Mouse (Mus musculus) frontal cortex, postnatal 10 days (tissue): ENCODE measurements at regions not wholly inside any gene's neighbourhood (a gene's known extent, or its start where the extent isn't known, plus 50 kb on each side); places are given as distances from the start of the nearest gene placed in this dataset.

Source experiments
- DNase-seq, 2 experiments: peaks; one replicate each; pipeline ENCODE4 v3.0.0; 2022; ENCODE audit warnings: low spot score in 2 of 2, mixed read lengths in 1 of 2

DNA sequence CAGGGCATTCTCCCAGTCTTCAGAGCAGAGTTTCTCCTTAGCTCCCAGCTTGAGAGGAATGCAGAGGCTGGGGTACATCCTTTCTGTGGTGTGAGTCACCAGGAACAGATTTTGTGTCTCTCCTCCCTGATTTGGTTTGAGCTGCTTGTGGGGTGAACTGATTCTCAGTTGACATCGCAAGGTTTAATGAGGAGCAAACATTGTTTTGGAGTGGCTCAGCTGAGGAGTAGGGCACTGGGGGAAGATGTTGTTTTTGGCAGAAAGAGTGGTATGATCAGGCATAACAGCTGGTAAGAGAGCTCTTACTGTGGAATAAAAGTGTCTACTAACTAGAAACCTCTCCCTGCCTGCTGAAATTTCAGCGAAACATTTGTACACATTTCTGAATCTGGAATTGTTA is 519.4 kb upstream of the Fam241a start:
- no peak for DNase-seq

DNA sequence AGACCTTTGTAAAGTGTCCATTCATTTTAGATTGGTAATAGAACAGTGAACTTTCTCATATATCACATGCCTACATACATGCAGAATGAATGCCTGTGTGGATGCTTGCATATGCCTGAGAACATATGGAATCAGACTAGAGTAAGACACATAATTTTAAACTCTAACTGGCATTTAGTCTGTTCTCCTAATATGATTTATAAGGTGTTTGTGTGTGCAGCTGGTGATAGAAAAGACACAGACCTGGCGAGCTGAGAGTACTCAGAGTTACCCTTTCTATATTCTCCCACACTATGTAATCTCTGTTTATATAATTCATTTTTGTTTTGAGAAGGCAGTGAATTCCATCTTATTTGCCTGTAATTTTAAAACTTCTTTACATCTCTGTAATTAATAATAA is 517.4 kb upstream of the Fam241a start:
- DNase-seq, result no peak

DNA sequence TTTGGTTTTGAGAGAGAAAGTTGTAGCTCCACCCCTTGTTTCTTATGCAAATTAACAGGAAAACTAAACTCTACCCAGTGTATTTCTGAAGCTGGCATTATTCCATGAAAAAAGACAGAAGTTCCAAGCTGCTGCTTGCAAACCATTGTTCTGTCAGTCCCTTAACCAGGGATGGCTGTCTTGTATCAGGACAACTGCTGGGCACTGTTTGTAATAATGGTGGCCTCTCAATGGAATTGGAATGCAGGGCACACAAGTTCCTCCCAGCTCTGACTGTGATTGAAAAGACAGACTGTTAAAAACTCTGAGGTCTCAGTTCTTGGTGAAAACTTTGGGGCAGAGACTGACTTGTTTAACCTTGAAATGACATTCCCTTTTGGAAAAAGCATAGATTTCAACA is 516.0 kb upstream of the Fam241a start:
- DNase-seq, result no peak

DNA sequence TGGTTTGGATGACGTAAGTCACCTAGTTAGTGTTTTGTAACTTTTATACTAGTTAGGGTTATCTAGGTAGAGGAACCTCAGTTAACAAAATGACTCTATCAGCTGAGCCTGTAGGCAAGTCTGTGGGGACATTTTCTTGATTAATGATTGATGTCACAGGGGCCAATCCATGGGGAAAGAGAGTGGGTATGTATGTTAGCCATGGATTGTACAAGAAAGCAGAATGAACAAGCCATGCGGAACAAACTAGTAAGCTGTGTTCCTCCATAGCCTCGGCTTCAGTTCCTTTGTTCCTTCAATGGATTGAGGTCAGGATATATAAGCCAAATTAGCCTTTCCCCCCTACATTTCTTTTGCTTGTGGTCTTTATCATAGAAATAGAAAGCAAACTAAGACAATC is 498.7 kb upstream of the Fam241a start:
- no peak for DNase-seq

DNA sequence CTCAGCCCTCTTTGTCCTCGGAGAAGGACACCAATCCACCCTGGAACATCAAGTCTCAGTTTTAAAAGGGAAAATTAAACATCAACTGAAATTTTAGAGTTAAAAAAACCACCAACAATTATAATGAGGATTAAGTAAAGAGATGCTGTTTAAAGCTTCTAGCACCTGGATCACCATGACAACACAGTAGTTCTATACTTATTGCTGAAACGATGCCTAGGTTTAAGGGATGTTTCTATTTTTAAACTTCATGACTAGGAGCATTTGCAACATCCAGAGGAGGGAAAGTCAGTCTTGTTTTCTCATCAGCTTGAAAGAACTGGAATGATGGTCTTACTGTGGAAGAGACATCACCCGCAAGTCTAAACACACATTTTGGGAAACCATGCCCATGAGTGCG is 484.5 kb upstream of the Fam241a start:
- DNase-seq, result no peak

DNA sequence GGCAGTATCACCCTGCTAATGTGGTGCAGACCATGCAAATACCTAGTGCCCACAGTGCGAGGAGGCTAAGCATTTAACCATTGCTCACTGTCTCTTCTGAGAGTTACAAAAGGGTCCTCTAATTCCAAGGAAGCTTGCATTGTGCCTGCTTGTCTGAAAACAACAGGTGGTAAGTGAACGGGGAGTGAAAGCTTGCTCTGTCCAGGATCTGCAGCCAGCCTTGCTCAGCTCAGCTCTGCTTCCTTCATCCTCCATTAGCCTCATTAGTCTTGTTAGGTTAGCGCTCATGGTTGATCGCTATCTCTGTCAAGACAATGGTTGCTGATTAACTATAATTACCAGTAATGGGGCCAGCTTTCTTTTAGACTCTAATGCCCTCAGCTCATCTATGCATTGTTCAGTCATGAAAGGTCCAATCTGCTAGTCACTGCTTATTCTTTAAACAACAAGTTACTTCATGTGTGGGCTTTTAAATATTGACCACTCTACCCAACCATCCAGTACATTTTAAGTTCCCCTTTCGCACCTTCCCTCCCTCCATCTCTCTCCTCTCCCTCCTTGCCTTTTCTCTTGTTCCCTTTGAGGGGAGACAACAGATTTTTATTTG is 473.5 kb upstream of the Fam241a start:
- no peak for DNase-seq

DNA sequence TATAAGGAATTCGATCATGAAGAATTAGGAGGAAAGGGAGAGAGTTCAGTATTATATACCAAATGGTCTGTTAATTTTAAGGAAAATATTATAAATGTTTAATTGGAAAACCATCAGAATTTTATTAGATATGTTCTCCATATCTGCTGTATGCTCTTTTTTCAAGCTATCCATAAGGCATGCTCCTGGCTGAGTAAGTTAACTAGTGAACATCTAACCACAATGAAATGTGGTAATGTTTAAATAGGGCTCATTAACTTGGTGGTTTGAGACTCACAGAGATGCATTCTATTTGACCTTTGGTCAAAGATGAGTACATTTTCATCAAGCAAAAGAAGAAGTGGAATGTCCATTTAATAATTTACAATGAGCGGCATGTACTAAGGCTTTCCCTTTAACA is 466.2 kb upstream of the Fam241a start:
- DNase-seq, result no peak

DNA sequence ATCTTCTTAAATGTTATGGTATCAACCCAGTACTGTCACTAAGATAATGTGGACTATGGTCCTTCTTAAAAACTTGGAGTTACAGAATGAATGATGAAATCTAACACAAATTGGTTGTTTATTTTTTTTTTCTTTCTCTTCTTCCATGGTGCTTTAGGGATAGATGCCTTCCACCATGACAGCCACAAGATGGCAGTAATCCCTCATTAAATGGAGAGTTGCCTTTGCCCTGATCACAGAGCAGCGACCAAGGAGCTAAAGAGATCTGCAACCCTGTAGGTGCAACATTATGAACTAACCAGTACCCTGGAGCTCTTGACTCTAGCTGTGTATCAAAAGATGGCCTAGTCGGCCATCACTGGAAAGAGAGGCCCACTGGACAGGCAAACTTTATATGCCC is 453.0 kb upstream of the Fam241a start:
- peak; percentile 8 to 32 for DNase-seq

DNA sequence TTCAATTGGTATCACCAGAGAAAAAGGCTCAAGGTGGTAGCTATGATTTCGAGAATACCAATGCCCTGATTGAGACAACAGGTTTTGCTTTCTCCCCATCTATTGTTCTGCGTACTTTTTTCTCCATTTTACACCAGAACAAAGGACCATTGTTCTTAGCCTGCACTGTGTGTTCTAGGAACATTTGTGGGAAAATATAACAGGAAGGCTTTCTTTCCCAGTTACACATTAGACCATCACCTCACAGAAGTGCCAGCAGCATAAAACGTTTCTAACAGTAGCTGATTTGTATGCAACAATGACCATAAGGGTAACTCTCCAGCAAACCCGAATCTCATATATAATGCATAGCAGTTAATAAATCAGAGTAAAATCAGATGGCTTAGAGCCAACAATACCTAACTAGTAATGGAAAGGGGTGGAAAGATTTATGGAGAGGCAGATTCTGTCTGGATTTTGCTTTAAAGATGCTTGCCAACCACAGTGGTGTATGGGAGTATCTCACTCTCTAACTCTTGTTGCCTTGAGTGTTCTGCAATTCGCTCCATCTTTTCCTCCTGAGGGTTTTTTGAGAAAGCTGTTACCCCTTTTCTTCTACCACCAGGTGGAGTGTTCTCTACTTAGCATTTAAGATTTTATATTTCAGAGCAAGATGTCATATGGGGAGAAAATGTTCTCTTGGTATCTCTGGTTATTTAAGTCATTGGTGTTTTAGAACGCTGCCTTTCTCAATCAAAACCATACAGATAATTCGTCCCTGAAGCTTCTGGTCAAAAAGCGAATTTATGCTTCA is 451.9 kb upstream of the Fam241a start:
- DNase-seq, result no peak

DNA sequence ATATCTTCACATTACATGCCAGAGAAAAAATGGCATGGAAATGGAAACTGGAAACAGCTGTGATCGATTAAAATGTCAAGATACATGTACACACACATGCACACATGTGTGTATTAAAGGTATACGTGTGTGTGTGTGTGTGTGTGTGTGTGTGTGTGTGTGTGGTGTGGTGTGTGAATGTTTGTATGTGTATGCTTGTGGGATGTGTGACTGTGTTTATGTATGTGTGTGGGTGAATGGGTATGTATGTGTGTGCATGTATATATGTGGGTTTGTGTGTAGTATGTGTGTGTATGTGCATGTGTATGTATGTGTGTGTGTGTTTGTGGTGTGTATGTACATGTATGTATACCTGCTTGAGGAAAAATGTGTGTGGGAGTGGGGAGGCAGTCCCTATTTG is 441.4 kb upstream of the Fam241a start:
- no peak for DNase-seq

DNA sequence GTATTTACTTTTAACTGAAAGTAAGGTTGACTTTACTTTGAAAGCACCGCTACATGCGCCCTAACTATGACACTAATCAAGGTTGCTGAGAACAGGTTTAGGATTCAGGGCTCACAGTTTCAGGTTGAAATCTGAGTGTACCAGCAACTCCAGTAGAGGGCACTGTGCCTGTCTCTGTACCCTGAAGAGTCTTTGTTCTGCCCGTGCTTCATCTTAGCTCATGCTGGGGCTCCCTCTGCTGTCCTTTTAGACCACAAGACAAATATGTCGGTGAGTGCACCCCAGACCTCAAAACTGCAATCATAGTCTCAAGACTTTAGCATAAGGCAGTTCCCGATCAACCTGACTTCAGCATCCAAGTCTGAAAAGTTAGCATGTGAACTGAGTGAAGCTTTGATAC is 440.9 kb upstream of the Fam241a start:
- DNase-seq, result peak; percentile 60 to 65

DNA sequence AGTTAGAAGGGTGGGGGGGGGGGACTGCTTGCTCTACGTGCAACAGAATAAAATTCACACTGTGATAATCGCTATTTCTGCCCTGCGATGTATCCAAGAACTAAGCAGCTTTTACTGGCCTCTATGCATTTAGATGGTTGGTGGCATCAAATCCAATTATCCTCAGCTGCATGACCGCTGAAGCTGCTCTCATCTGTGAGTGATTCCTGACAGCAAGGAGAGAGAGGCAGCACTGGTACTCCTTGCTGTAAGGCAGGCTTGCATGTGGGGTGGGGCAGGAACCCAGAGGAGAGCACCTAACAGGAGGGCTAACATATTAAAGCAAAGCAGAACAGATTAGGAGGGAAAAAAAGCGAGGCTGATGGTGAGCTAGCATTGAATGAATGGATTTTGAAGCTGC is 431.6 kb upstream of the Fam241a start:
- DNase-seq, result no peak

DNA sequence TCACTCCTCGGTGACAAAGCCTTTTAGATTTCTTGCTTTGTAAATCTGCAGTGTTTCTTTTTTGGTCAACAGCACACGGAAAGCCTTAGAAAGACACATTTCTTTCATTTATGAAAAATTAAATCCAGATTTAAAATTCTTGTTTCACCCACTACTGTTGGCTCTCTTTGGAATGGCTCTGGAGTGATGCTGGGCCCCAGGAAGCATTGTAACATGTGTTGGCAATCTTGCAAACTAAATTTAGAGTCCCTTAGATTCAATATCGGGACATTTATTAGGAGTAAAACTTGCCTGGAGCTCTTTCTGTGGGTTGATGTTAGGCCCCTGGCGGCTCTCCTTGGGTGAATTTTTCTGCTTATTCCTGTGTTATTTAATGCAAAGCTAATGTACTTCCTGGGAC is 405.2 kb upstream of the Fam241a start:
- DNase-seq, result no peak

DNA sequence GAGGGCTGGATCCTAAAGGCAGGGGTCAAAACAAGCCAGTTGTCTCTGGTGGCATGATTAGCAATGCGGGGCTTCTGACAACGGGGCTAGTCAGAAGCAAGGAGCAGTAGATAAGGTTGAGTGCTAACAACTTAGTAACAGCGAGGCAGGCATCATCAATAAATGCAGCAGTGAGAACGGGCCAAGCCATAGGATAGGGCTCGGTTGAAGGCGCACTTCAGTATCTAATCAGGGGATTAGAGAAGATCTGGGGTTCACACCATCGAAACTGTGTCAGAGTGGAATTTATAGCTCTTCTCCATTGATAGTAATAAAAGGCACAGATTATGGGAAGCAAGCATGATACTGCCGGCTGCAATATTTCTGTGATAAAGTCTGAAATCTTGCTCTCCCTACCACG is 402.0 kb upstream of the Fam241a start:
- no peak for DNase-seq

DNA sequence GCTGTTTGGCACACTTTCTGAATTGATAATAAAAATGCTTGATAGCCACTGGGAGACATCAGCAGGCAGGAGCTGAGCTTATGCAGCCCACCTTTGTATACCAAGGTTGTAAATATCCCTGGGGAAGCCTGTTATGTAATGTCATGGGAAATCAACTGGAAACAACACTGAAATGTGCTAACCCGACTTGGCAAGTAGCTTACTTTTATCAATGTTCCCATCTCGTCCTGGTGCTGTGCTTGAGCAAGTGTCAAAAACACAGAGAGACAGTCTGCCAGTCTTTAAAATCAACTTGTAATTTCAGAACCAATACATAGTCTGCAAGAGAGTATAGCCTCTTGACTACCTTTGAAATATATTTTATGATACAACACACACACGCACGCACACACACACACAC is 391.7 kb upstream of the Fam241a start:
- DNase-seq, result no peak

DNA sequence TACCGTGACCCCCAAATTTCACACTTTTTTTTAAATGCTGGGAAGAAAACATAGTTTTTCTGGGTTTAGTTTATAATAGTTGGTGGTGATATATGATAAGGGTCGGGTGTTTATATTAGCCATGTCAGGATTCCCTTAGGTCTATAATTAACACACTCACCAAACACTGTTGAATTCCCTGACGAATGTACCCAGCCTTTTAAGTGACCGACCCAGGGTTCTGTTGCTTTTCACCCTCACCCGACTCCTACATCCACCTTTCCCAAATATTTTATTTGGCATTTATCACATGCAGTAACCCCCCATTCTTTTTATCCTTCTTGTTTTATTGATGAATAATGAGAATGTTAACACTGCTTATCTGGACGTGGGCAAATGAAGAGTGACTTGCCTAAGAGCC is 389.1 kb upstream of the Fam241a start:
- no peak for DNase-seq

DNA sequence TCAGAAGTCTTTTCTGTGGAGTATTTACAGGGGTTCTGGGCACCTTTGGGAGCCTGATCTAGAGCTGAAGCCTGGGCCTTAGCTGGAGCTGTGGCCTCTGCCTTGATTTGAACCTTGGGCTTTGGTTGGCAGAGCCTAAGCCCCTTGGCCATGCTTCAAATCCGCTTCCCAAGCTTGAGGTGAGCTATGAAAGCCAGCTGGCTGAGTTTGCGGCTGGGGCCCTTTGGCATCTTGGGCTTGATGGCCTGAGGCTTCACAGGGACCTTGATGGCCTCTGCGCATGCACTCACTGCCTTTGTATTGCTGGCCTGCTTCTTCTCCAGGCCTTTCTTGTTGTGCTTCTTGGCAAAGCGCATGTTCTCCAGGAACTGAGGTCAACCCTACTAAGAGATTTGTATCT is 384.5 kb upstream of the Fam241a start:
- DNase-seq, result no peak

DNA sequence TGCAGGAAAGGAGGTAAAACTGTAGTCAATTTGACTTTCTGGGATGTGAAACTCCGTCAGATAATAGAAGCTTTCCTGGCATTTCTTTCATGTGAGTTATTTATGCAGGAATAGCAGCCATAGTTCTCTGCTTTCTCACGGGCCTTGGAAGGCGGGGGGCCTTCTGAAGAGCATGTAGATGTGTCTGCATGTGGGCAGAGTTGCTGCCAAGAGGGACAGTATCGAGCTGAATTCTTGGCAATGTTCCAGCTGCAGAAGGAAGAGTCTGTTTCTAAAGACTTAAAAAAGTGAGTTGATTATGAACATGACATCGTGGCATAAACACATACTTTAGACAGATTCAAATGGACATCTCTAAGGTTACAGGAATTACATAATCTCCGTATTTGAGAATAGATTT is 374.5 kb upstream of the Fam241a start:
- peak; percentile 5 to 22 for DNase-seq

DNA sequence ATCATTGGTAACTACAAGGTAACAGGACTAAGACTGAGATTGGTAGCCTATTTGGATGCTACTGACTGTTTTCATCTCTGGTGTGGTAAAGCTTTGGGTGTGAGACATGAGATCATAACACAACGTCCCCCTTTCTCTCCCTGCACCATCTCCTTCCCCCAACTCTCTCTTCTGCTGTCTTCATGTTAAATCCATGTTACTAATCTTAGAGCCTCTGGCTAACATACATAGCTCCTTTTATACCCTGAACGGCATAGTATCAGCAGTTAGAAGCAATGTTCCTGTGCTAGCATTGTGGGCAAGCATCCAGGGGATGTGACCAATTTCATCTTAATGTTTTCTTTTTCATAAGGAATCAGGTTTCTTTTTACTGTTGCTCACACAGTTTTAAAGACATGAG is 365.1 kb upstream of the Fam241a start:
- no peak for DNase-seq

DNA sequence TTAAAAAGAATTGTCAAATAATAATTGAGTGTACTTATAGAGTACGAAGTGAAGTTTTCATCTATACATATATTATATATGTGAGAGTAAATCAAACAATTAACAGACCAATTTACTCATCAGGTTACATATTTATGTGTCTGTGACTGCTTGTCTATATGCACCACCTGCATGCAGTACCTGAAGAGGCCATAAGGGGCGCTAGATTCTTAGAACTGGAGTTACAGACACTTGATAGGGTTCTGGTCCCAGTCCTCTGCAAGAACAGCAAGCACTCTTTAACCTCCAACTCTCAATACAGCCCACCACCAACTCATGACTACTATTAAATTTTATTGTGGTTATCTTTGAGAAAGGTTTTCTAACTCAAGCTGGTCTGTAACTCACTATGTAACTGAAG is 351.7 kb upstream of the Fam241a start:
- no peak for DNase-seq

DNA sequence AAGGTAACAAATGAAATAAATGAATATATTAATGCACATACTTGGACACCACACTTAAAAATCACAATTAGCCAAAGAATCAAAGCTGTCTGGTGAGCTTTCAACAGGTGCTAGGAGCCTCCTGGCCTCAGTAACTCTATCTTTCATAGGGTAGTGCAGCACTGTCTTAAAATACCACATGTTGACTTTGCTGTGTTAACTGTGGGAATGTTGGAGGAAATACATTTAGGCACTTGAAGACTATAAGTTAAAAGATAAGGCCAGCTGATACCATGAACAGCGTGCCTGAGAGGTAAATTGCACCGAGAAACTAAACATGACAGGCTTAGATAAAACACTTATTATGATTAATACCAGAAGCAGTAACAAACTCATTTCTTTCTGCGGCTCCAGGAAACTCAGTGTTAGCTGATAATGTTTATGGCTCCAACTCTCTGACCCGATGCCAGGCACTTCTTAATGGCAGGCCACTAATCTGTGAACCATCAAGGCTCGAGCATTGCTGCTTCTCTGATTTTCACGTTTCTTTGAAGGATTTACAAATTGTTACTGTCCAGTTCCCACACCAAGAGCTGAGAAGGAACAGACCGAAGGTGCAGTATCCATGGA is 343.8 kb upstream of the Fam241a start:
- no peak for DNase-seq

DNA sequence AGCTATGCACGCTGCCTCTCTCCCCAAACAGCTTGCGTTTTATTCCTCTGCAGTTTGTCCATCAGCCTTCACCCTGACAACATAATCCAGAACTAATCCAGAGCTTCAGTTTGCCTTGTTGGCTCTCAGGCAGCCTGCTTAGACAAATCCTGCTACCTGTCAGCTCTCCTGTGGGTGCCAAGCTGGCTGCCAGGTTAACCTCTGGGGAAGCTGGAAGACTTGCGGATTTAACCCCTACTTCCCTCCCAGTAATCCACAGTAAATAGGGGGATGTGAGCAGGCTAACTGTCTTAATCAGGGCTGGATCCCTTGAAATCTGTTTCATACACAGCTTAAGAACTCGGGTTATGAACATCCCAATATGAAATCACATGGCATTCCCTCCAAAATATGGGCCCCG is 334.3 kb upstream of the Fam241a start:
- DNase-seq, result no peak

DNA sequence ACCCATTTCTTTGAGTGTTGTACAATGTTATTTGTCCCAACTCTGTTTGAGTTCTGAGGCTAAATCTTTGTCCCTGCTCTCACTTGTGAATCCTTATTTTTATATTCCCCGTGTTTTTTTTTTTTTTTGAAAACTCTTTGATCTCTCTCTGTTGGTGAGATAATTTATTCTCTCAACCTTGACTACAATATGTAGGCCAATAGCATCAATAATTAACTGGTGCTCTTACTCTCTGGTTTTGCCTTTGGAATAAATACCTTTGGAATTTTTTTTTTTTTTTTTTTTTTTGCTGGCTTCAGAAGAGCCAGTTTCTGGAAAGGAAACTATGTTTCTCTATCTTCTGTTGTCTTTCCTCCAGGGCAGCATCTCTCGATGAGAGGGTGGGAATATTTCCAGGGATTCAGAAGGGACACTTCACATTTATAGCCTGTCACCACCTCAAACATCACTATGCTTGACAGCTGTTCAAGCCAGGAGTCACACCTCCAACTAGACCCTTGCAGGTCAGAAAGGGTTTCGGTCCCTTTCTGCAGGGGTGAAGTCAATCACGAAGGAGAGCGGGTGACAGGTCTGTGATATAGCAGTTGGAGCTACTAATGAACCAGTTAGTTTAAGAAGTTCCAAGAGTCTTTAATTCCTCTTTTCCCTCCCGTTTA is 330.9 kb upstream of the Fam241a start:
- DNase-seq, result no peak
